Mouse (Mus musculus): ENCODE results near the gene Cd59a. TPM values are rescaled to one million over a fixed set of nuclear protein-coding genes. Genes with fewer than 3 reads are reported as not detected.

The Cd59a gene
- polyA plus RNA-seq (2017; shearing (Covaris generic)), result 1 to 10 TPM in 1 of 2 experiments, under 1 TPM in 1; 0.40 to 1.3 TPM

GRCm38 (mm10) chr2:104095741-104096213, at the start of gene Cd59a:
Cd59a (plus strand) TSS chr2:104095801.

GRCm38 (mm10) chr2:104065526-104065925, 30.1 kb upstream of the Cd59a start, which contains the start of gene Gm10912:
Gm10912 (plus strand) TSS chr2:104065826.

GRCm38 (mm10) chr2:104068450-104068849, 27.2 kb upstream of the Cd59a start, which contains the start of gene Gm10799:
Gm10799 (minus strand) TSS chr2:104068550.

GRCm38 (mm10) chr2:104069704-104070185, 25.9 kb upstream of the Cd59a start, which contains the start of gene Cd59b:
Cd59b (plus strand) TSS chr2:104069849.

DNA sequence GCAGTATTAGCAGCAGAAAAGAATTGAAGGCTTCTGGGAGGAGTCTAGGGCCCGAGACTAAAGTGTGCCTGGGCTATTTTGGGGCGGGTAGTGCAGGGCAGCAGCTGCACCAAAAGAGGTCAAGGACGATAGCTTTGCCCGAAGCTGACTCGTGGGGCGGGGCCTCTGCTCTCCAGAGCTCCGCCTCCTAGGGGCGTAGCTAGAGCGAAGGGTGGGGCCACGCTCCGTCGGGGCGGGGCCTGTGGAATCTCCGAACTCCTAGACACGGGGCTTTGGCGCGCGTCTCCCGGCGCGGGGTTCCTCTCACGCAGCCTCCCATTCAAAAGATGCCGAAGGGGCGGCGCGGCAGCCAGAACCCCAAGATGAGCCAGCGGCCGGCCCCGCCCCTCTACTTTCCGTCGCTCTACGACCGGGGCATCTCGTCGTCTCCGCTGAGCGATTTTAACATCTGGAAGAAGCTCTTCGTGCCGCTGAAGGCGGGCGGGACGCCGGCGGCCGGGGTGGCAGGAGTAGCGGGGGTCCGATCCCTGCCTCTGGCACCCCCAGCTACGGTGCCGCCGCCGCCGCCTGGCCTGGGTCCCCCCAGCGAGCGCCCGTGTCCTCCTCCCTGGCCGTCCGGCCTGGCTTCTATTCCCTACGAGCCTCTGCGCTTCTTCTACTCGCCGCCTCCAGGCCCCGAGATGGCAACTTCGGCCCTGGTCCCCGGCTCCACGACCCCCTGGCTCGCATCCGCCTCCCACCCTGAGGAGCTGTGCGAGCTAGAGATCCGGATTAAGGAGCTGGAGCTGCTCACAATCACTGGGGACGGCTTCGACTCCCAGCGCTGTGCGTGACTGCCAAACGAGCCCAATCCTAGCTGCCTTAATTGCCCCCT, 27.1 kb downstream of the Cd59a start, which contains the start of gene A930018P22Rik:
A930018P22Rik (plus strand) TSS at position 265 of the 874 bp plus-strand sequence.

Other genes starting within 250 kb of the Cd59a start
- 1 to 10 TPM; 2.6 to 5.3 TPM for gene Lmo2, start 137.8 kb upstream of the Cd59a start, polyA plus RNA-seq (2017; shearing (Covaris generic))
- 10 to 100 TPM; 39.4 to 50.5 TPM for gene Fbxo3, start 68.1 kb upstream of the Cd59a start, polyA plus RNA-seq (2017; shearing (Covaris generic))
- 1 to 10 TPM; 3.9 to 4.0 TPM for gene 4931422A03Rik, start 67.4 kb upstream of the Cd59a start, polyA plus RNA-seq (2017; shearing (Covaris generic))
- gene Gm10912, start 30.0 kb upstream of the Cd59a start, polyA plus RNA-seq (2017; shearing (Covaris generic)), result under 1 TPM; 0.18 to 0.61 TPM
- gene Gm10799, start 27.3 kb upstream of the Cd59a start, polyA plus RNA-seq (2017; shearing (Covaris generic)), result not detected
- under 1 TPM; 0.39 to 0.92 TPM for gene Cd59b, start 26.0 kb upstream of the Cd59a start, polyA plus RNA-seq (2017; shearing (Covaris generic))
- gene A930018P22Rik, start 27.0 kb downstream of the Cd59a start, polyA plus RNA-seq (2017; shearing (Covaris generic)), result not detected

All from inflammation-experienced regulatory T-cells (primary cell).